Mouse (Mus musculus) lung, postnatal 36 days (tissue): Measurements from ENCODE around the gene Cacna1c.

Experiments used
- DNase-seq: peaks from one replicate; pipeline ENCODE4 v3.0.0; 2022; ENCODE audit warnings: mixed read lengths

The Cacna1c gene

GRCm38 (mm10) chr6:118777457-118777856 lies 418.8 kb downstream of the Cacna1c start:
- DNase-seq = no peak

- DNase-seq = no peak
Measured at GRCm38 (mm10) chr6:118776459-118776858, 419.8 kb downstream of the Cacna1c start.

- DNase-seq = no peak
Measured at GRCm38 (mm10) chr6:118772581-118772980, 423.6 kb downstream of the Cacna1c start.

GRCm38 (mm10) chr6:118771121-118771520 lies 425.1 kb downstream of the Cacna1c start:
- DNase-seq = no peak

- no peak for DNase-seq
Measured at GRCm38 (mm10) chr6:118770396-118770795, 425.8 kb downstream of the Cacna1c start.

- no peak for DNase-seq
Measured at GRCm38 (mm10) chr6:118769792-118770191, 426.4 kb downstream of the Cacna1c start.

GRCm38 (mm10) chr6:118767698-118768097 lies 428.5 kb downstream of the Cacna1c start:
- DNase-seq = no peak

GRCm38 (mm10) chr6:118765261-118765660 lies 431.0 kb downstream of the Cacna1c start:
- no peak for DNase-seq

GRCm38 (mm10) chr6:118759015-118759414 lies 437.2 kb downstream of the Cacna1c start:
- DNase-seq = no peak

- DNase-seq = no peak
Measured at GRCm38 (mm10) chr6:118758290-118758907, 437.8 kb downstream of the Cacna1c start.

- DNase-seq = no peak
Measured at GRCm38 (mm10) chr6:118757533-118758289, 438.5 kb downstream of the Cacna1c start.

- DNase-seq = no peak
Measured at GRCm38 (mm10) chr6:118756511-118756910, 439.7 kb downstream of the Cacna1c start.

GRCm38 (mm10) chr6:118755768-118756167 lies 440.4 kb downstream of the Cacna1c start:
- no peak for DNase-seq

- no peak for DNase-seq
Measured at GRCm38 (mm10) chr6:118754439-118754838, 441.8 kb downstream of the Cacna1c start.

GRCm38 (mm10) chr6:118753787-118754186 lies 442.4 kb downstream of the Cacna1c start:
- no peak for DNase-seq

GRCm38 (mm10) chr6:118753064-118753463 lies 443.2 kb downstream of the Cacna1c start:
- no peak for DNase-seq

GRCm38 (mm10) chr6:118749285-118749684 lies 446.9 kb downstream of the Cacna1c start:
- DNase-seq = no peak

- DNase-seq = no peak
Measured at GRCm38 (mm10) chr6:118742701-118743100, 453.5 kb downstream of the Cacna1c start.

GRCm38 (mm10) chr6:118741841-118742240 lies 454.4 kb downstream of the Cacna1c start:
- no peak for DNase-seq

- peak; percentile 46 for DNase-seq
Measured at GRCm38 (mm10) chr6:118739961-118740599, 456.1 kb downstream of the Cacna1c start.

GRCm38 (mm10) chr6:118739344-118739743 lies 456.9 kb downstream of the Cacna1c start:
- peak; percentile 4 for DNase-seq

GRCm38 (mm10) chr6:118738656-118739055 lies 457.6 kb downstream of the Cacna1c start:
- peak; percentile 18 for DNase-seq

GRCm38 (mm10) chr6:118737078-118737477 lies 459.1 kb downstream of the Cacna1c start:
- DNase-seq = no peak

GRCm38 (mm10) chr6:118736491-118736890 lies 459.7 kb downstream of the Cacna1c start:
- no peak for DNase-seq
